Mouse (Mus musculus) kidney, postnatal 0 days (tissue): Measurements from ENCODE around the gene Rere. TPM values are rescaled to one million over a fixed set of nuclear protein-coding genes. Genes with fewer than 3 reads are reported as not detected.

Experiments
- ATAC-seq: fragments of 200-750 bp; cut with Nextera tagmentation; replicated peaks from 2 replicates; pipeline ENCODE4 v1.8.0; 2017; ENCODE audit warnings: low read depth, moderate number of reproducible peaks, moderate TSS enrichment, moderate library complexity; ENCODE audit not compliant: low FRiP score
- DNase-seq: peaks from one replicate; pipeline ENCODE4 v3.0.0-alpha.2; 2016; ENCODE audit warnings: low spot score
- H3K27ac ChIP-seq: fragments of 300-500 bp; sonication (generic); 2 replicates; pipeline ENCODE4 v1.5.1; 2014; ENCODE audit warnings: mild to moderate bottlenecking
- H3K27me3 ChIP-seq: fragments of 300-500 bp; sonication (generic); 2 replicates; pipeline ENCODE4 v1.6.1; 2014; ENCODE audit warnings: low read length, mixed read lengths; ENCODE audit not compliant: insufficient read depth
- H3K36me3 ChIP-seq: fragments of 300-500 bp; sonication (generic); 2 replicates; pipeline ENCODE4 v1.6.1; 2014; ENCODE audit warnings: low read length, mixed read lengths; ENCODE audit not compliant: insufficient read depth
- H3K4me1 ChIP-seq: fragments of 300-500 bp; sonication (generic); replicated peaks from 2 replicates; pipeline ENCODE4 v1.6.1; 2014; ENCODE audit warnings: antibody characterized with exemption, low read length, mixed read lengths; ENCODE audit not compliant: insufficient read depth
- H3K4me2 ChIP-seq: fragments of 300-500 bp; sonication (generic); 2 replicates; pipeline ENCODE4 v1.6.1; 2014; ENCODE audit warnings: mild to moderate bottlenecking, low read length, moderate library complexity, mixed read lengths
- H3K4me3 ChIP-seq: fragments of 300-500 bp; sonication (generic); replicated peaks from 2 replicates; pipeline ENCODE4 v1.5.1; 2014; ENCODE audit warnings: low read depth, low read length
- H3K9ac ChIP-seq: fragments of 300-500 bp; sonication (generic); 2 replicates; pipeline ENCODE4 v1.6.1; 2014; ENCODE audit warnings: low read depth, low read length
- H3K9me3 ChIP-seq: fragments of 300-500 bp; sonication (generic); replicated peaks from 2 replicates; pipeline ENCODE4 v1.6.1; 2016; ENCODE audit warnings: low read length, inconsistent platforms, mixed read lengths
- CTCF ChIP-seq: IDR thresholded peaks from 2 replicates; pipeline ENCODE4 v1.5.1; 2016; ENCODE audit warnings: antibody characterized with exemption, low read depth, mild to moderate bottlenecking, moderate library complexity
- WGBS: fragments of 180-500 bp; shearing (Covaris S2); extraction: QIAGEN DNeasy Blood & Tissue Kit; methylation state at CpG from one replicate; pipeline ENCODE4 v1.1.7; 2014; 5-methylcytosine and 5-hydroxymethylcytosine counted together
- polyA plus RNA-seq: library from polyadenylated mRNA; unstranded; fragments of >200 nt; fragmentation: Nextera tagmentation; extraction: Ambion mirVana; gene quantifications from 2 replicates; pipeline ENCODE4 v1.2.1, GENCODE M21; 2015

The Rere gene
- polyA plus RNA-seq, 1 experiment from 2014 or later: 29.8 TPM

DNA sequence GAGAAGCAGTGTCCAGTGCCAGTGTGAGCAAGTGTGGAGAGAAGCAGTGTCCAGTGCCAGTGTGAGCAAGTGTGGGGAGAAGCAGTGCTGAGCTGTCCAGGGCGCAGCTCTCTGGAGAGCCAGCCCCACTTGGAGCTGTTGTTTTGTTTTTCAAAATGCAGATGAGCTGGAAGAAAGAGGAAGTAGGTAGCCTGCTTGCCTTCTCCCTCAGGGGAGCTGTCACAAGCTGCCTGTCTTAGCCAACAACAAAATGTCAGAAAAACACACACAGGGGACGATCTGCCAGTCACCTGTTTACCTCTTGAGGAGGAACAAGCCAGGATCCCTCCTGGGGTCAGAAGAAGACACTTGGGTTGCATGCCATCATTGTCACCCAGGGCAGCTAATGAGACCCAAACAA lies 204.7 kb downstream of the Rere start:
- Histone ChIP-seq H3K4me3 (no peak overlapping the region), H3K27me3 (no peaks in the 10 kb centered on the region), H3K27ac (no peak overlapping the region; the same call in 1 of the 2 replicates), H3K4me1 (peaks cover 22% of the 10 kb centered on the region), H3K4me2 (no peak overlapping the region), H3K9ac (no peak overlapping the region), H3K9me3 (no peaks in the 10 kb centered on the region), H3K36me3 (no peaks in the 10 kb centered on the region)
- no peak for TF ChIP-seq CTCF
- DNase-seq (no peak), ATAC-seq (no peak)
- 28% methylated on average over 2 of the region's 2 CpGs for WGBS

GRCm38 (mm10) chr4:150487109-150487508 lies 205.7 kb downstream of the Rere start:
- no peaks in the 10 kb centered on the region for H3K9me3 ChIP-seq
- no peak overlapping the region for H3K9ac ChIP-seq
- no peak for ATAC-seq
- no peak overlapping the region for H3K27ac ChIP-seq
- no peak for DNase-seq
- TF ChIP-seq CTCF: no peak
- WGBS: 39% methylated on average over 5 of the region's 5 CpGs
- no peaks in the 10 kb centered on the region for H3K36me3 ChIP-seq
- H3K4me3 ChIP-seq: no peak overlapping the region
- H3K4me2 ChIP-seq: no peak overlapping the region
- H3K4me1 ChIP-seq: peaks cover 22% of the 10 kb centered on the region
- no peaks in the 10 kb centered on the region for H3K27me3 ChIP-seq

DNA sequence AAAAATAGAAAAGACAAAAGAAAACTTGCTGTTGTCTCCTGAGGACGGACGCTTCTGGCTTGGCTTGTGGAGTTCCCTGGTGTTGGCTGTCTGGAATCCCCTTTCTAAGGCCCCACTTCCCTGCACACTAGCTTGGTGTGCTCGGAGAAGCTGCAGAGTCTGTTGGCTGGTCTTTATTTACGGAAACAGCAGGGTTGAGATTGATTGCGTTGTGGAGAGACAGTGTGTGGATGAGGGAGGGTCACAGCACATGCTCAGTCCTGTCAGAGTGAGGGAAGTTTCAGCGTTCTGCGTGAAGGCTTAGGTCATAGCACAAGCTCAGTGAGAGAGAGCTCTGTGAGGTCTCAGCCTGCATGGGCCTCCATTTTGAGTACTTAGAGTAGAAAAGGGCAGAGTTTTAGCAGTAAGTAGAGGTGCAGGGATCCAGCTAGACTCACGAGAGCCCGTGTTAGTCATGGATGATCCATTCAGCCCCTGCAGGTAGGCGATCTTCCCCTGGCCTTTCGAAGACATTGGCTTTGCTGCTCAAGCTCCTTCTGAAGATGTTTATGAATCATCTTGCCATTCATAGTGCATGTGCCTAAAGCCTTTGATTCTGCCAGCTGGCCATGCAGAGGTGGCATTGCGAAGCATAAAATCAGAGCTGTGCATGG lies 206.8 kb downstream of the Rere start:
- peaks cover 22% of the 10 kb centered on the region for H3K4me1 ChIP-seq
- H3K9me3 ChIP-seq: no peaks in the 10 kb centered on the region
- no peaks in the 10 kb centered on the region for H3K27me3 ChIP-seq
- WGBS: 14% methylated on average over 12 of the region's 12 CpGs
- ATAC-seq (peak; percentile 92), DNase-seq (peak; percentile 98)
- H3K36me3 ChIP-seq: no peaks in the 10 kb centered on the region
- H3K4me3 ChIP-seq: peak overlapping the region; percentile 29
- H3K4me2 ChIP-seq: peak overlapping the region; percentile 63
- H3K9ac ChIP-seq: peak overlapping the region; percentile 42
- H3K27ac ChIP-seq: peak overlapping the region; percentile 83
- TF ChIP-seq CTCF: no peak

- WGBS: 33% methylated on average over 4 of the region's 4 CpGs
- Histone ChIP-seq H3K4me1 (peaks cover 22% of the 10 kb centered on the region), H3K4me3 (peak overlapping the region; percentile 29; the same call in 1 of the 2 replicates), H3K27me3 (no peaks in the 10 kb centered on the region), H3K9me3 (no peaks in the 10 kb centered on the region), H3K27ac (peak overlapping the region; percentile 83), H3K36me3 (no peaks in the 10 kb centered on the region), H3K9ac (peak overlapping the region; percentile 42), H3K4me2 (peak overlapping the region; percentile 63)
- DNase-seq: no peak
- TF ChIP-seq CTCF: no peak
- ATAC-seq: no peak
These were observed 207.3 kb downstream of the Rere start for GRCm38 (mm10) chr4:150488767-150489166.

DNA sequence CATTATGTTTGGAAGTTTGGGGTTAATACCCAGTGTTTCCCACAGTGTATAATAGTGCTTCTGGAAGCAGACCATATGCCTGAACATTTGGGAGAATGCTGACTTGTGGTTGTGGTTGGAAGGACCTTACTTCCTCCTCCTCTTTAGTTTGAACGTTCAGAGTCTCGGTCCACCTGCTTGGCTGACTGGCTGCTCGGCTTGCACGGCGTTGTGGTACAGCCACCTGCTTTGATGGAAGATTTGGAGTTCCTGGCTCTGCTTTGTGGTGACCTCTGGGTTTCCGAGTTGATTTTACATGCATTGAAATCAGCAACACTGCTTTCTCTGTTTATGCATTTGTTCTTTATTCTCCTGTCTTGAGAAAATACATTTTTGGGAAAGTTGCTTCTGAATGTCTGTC lies 208.6 kb downstream of the Rere start:
- H3K27me3 ChIP-seq: no peaks in the 10 kb centered on the region
- H3K9me3 ChIP-seq: no peaks in the 10 kb centered on the region
- no peak overlapping the region for H3K9ac ChIP-seq
- H3K27ac ChIP-seq: no peak overlapping the region
- no peak overlapping the region for H3K4me2 ChIP-seq
- ATAC-seq: no peak
- peaks cover 22% of the 10 kb centered on the region for H3K4me1 ChIP-seq
- no peak for TF ChIP-seq CTCF
- no peak overlapping the region for H3K4me3 ChIP-seq
- 50% methylated on average over 6 of the region's 6 CpGs for WGBS
- no peak for DNase-seq
- no peaks in the 10 kb centered on the region for H3K36me3 ChIP-seq

GRCm38 (mm10) chr4:150491710-150492109 lies 210.3 kb downstream of the Rere start:
- Histone ChIP-seq H3K36me3 (no peaks in the 10 kb centered on the region), H3K27me3 (no peaks in the 10 kb centered on the region), H3K4me2 (no peak overlapping the region), H3K9me3 (no peaks in the 10 kb centered on the region), H3K4me1 (peaks cover 19% of the 10 kb centered on the region), H3K9ac (no peak overlapping the region), H3K27ac (no peak overlapping the region), H3K4me3 (no peak overlapping the region)
- DNase-seq (no peak), ATAC-seq (no peak)
- 72% methylated on average over 4 of the region's 4 CpGs for WGBS
- TF ChIP-seq CTCF: no peak
